Mouse (Mus musculus): ENCODE data around the gene Cxcl9.

DNA sequence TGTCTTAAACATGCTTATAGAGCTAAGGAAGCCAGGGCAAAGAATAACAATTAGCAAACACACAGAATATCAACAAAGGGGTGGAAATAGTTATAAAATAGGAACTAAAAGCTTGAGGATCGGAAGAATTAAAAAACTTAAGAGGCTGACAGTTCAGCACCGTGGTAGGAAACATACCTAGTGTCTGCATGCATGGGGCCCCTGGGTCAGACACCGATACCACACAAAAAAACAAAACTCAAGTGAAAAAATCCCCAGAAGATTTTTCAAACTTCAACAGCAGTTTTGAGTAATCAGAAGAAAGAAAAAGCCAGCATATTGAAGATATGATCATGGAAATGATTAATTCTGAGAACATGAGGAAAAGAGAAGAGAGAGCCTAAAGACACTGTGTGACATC, 8.9 kb upstream of the Cxcl9 start:
- TF ChIP-seq CTCF (IDR thresholded peaks at IDR 0.05; ENCODE audit: low read depth, low read length) (no peak), TAL1 (conservative IDR thresholded peaks at IDR 0.05; ENCODE audit: low read depth, low read length) (no peak), POLR2AphosphoS5 (IDR thresholded peaks at IDR 0.05; ENCODE audit: insufficient replicate concordance, low read depth, low read length) (no peak), GATA2 (IDR thresholded peaks at IDR 0.05; ENCODE audit: borderline replicate concordance, low read depth, low read length) (no peak)
